Mouse (Mus musculus) cerebellum, adult 9-11 months (tissue): ENCODE data around the gene Plppr3.

ENCODE experiments used
- DNase-seq: peaks from one replicate; pipeline ENCODE4 v3.0.0; 2022

Gene Plppr3

DNA sequence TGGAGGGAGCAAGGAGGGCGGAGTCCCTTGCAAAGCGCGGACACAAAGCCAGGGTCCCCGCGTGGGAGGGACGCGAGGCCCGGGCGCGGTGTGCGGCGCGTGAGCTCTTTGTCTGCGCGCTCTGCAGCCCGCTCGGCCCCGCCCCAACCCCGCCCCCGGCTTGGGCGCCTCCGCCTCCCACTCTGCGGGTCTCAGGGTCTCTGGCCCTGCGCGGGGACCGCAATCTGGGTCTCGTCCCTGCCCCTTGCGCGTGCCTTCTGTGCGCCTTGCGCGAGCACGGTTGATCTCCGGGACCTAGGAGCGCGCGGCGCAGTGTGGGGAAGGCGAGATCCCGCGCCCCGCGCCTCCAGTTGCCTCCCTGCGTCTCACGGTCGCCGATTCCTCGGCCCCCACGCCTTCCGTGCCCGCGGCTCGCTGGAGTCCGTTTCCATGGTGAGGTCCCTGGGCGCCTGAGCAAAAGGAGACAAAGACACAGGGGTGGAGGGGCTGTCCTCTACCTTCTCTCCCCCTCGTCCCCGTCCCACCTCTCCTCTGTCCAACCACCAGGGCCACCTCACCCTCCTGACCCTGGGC, at the start of gene Plppr3, which contains the start of gene Prtn3:
TSS of gene Plppr3 (minus strand) at position 345 of the 573 bp plus-strand sequence.
TSS of gene Prtn3 (plus strand) at position 187 of the 573 bp plus-strand sequence.
- peak; percentile 57 for DNase-seq

GRCm38 (mm10) chr10:79921572-79921971, 47.1 kb upstream of the Plppr3 start:
- peak; percentile 65 for DNase-seq

GRCm38 (mm10) chr10:79920958-79921535, 46.6 kb upstream of the Plppr3 start, which contains the start of gene R3hdm4:
R3hdm4 (minus strand) TSS chr10:79921208.
- DNase-seq, result peak; percentile 58

DNA sequence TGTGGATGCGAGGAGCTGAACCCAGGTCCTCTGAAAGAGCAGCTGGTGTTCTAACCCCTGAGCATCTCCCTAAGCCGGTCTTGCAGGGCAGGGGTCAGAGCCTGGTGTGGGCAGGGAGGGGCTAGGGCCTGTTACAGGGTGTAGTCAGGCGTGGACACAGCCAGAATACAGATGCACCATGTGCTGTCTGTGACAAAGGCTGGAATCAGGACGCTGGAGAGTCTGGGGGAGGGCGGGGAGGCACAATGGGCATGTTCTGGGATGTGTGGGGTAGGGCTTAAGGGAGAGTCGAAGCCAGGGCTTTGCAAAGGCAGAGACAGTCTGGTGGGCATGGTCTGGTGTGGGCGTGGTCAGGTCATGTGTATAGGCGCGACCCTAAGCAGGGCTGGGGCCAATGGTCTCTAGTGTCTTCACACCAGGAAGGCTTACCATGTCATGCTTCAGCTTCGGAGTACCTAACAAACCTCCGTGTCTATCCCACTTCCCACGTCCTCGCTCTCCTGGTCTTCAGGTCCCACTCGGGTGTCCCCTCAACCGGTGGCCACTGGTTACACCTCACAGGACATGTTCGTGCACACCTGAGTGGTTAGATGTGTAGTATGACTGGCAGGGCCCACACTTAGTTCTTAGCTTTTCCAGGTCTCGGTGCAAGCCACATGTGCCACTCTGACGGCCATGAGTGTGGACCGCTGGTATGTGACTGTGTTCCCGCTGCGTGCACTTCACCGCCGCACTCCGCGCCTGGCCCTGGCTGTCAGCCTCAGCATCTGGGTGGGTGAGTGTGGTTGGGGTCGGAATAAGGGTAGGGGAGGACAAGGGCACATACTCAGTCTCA, 45.8 kb upstream of the Plppr3 start:
- DNase-seq, result peak; percentile 63

DNA sequence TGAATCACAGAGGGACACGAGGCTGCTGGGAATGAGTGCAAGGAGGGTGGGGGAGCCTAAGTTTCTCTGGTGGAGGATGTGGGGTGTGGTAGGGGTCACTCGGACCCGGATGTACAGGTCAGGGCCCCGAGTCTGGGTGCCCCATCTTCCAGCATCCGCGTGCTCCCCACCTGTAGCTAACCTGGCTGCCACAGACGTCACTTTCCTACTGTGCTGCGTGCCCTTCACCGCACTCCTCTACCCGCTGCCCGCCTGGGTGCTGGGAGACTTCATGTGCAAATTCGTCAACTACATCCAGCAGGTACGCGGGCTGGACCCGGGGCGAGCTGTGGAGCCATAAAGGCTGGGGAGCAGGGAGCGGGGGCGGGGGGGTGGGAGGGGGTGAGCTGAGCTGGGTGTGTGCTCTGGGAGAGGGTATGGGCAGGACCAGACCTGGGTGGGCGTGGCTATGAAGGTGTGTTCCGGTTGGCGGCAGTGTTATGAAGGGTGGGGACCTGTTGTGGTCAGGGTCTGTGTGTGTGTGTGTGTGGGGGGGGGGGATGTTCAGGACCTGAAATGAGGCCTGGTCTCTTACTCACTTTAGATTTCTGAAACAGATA, 44.9 kb upstream of the Plppr3 start:
- DNase-seq, result peak; percentile 63

- peak; percentile 73 for DNase-seq
Measured at GRCm38 (mm10) chr10:79918231-79919078, 44.0 kb upstream of the Plppr3 start.

GRCm38 (mm10) chr10:79917532-79918100, 43.2 kb upstream of the Plppr3 start:
- DNase-seq, result peak; percentile 45

GRCm38 (mm10) chr10:79916808-79917531, 42.5 kb upstream of the Plppr3 start, which contains the start of gene Kiss1r:
Kiss1r (plus strand) TSS chr10:79916971.
- DNase-seq, result peak; percentile 87

DNA sequence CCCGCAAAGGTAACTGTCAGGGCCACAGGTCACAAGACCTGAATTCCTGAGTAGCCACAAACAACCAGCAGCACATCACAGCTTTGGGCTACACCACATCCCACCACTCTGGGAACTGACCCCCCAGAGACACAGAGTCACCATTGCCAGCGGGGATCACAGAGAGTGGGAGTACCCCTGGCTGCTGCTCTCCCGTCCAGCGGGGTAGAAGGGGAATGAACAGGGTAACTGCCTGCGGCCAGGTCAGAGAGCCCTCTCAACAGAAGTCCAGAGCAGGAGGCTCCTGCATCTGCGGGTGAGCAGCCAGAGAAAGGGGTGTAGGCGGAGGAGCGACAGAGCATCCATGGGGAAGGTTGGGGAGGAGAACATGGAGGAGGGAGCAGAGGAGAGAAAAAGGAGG, 41.6 kb upstream of the Plppr3 start:
- peak; percentile 66 for DNase-seq

DNA sequence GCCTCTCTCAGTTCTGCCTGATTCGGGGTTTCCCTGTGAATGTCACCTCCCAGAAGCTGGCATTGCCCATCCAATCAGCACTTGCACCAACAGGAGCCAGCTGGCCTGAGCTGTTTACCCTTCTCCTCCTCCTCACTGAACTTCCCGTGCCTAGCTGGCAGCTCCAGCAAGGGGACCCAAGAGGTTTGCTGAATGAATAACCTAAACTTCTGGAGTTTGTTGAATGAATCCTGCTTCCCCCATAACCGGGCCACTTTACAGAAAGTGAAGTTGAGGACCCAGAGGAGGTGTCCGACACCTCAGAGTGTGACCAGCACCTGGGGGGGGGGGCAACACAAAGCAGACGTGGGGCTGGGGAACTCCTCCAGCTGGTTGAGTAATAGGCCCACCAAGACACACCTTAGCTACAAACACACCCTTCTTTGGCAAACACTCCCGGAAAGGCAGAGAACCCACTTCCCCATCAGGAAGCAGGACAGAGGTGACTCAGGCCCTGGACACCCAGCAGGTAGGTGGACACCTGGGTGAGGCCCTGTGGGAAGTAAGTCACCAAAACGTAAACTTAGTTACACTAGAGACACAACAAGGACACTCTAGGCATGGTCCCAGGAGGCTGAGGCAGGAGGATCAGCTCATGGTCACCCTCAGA, 40.6 kb upstream of the Plppr3 start:
- peak; percentile 47 for DNase-seq

DNA sequence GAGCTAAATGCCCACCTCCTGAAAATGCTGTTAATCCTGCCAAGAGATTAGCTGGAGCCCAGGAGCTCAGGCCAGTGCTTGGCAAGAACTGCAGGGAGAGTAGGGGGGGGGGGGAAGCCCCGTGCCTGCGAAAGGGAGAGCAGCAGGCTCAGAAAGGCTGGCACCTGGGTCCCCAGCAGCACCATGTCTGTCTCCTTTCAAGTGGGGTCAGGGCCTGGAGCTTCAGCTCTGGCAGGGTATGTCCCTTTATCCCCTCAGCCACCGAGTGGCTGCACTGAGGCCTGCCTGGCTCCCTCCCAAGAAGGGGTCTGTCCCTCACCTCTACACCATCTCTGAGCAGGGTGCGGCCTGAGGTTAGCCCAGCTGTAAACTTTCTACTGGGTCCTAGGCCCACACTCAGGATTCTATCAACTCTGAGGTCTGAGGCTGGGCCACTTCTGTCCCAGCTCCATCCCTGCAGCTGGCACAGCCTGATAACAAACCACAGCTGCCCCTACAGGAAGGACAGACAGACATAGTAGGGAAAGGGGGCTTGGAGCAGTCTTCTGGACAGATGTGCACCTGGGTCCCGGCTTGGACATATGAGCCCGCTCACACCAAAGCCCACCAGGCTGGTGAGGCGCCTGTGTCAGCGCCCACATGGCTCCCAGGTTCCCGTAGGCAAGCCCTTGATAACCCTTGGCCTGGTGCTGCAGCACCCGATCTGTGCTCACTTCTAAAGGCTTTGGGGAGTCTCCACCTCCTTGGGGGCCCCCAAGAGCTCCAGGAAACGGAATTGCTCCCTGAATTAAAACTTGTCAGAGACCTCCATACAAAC, 39.9 kb upstream of the Plppr3 start:
- peak; percentile 55 for DNase-seq

DNA sequence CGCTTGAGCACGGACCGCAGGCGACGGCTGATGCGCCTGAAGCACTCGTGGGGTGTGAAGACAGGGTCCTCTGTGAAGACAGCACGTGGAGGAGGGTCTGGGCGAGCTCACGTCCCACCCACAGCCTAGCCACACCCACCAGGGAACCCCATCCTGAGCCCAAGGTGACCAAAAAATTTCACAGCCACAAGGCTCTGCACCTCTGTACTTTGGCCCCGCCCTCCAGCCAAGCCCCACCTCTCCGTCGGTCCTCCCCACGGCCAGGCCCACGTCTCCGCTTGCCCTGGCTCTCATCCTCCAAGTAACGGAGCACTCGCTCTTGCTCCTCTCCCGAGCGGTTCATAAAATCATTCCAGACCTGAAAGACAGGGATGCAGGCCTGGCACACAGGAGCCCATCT, 38.0 kb upstream of the Plppr3 start:
- peak; percentile 56 for DNase-seq

GRCm38 (mm10) chr10:79910556-79910955, 36.1 kb upstream of the Plppr3 start, which contains the start of gene Gm26602:
Gm26602 (plus strand) TSS chr10:79910856.
- DNase-seq, result peak; percentile 37

DNA sequence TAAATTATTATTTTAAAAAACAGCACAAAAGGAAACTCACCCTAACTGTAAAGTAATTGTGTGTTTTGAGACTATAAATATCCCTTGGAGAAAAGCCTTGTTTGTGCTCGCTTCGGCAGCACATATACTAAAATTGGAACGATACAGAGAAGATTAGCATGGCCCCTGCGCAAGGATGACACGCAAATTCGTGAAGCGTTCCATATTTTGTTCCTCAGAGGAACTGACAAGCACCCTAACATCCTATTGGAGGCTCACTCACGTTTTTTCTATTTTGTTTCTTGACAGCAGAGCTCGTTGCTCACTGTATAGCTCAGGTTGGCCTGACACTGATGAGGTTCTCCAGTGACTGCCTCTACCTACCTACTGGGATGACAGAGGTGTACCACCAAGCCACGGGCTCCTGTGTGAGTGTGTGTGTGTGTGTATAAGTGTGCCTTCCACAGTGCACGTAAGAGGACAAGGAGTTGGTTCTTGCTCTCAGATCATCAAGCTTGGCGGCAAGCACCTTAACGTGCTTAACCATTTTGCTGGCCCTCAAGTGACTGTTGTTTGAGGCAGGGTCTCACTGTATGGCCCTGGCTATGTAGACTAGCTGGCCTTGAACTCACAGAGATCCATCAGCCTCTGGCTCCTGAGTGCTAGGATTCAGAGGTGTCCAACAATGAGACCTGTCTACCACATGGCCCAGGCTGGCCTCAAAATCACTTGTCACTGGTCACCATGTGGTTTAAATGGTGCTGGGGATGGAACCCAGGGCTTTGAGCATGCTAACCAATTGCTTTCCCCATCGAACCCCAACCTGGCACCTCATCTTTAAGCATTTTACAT, 34.9 kb upstream of the Plppr3 start:
- DNase-seq, result peak; percentile 70

- DNase-seq, result peak; percentile 98
Measured at GRCm38 (mm10) chr10:79908167-79909091, 34.0 kb upstream of the Plppr3 start, which contains the start of gene Med16. Med16 (minus strand) TSS chr10:79908923.

GRCm38 (mm10) chr10:79907415-79907814, 33.0 kb upstream of the Plppr3 start:
- DNase-seq, result peak; percentile 62

DNA sequence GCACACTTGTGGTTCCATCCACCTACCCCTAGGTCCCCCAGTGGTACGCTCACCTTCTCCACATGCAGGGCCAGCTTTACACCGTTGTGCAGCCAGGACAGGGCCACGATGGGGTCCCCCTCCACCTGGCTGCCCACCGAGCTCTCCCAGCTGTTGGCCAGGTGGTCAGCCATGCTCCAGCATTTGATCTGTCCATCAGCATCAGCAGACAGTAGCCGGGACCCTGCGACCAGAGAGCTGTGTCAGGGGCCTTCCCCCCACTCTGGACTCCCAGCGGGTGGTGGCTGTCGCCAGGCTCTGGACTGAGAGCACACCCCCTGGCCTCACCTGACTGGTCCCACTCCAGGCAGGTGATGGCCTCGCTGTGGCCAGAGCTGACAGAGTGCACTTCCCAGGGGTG, 32.3 kb upstream of the Plppr3 start:
- DNase-seq, result peak; percentile 68
